Mouse (Mus musculus): ENCODE measurements around the gene Ndc1.
"Not testable (repeated sequence)": the region's sequence is repeated elsewhere in the genome, so short reads cannot be mapped to it uniquely, and the experiment has no call there.

Ndc1 gene

GRCm38 (mm10) chr4:107367567-107368314 lies at the start of gene Ndc1:
Gene Ndc1 (plus strand): TSS chr4:107367784.
- DNase-seq (ENCODE audit: low spot score in 2 of 2) = peak; percentile 88 to 91

GRCm38 (mm10) chr4:107318646-107319045 lies 48.9 kb upstream of the Ndc1 start:
- no peak for DNase-seq (ENCODE audit: low spot score in 2 of 2)

GRCm38 (mm10) chr4:107321041-107321440 lies 46.5 kb upstream of the Ndc1 start:
- DNase-seq (ENCODE audit: low spot score in 2 of 2) = peak in 1 of 2 experiments; percentile 26

- no peak for DNase-seq (ENCODE audit: low spot score in 2 of 2)
Measured at GRCm38 (mm10) chr4:107323113-107323512, 44.5 kb upstream of the Ndc1 start.

- no peak for DNase-seq (ENCODE audit: low spot score in 2 of 2)
Measured at GRCm38 (mm10) chr4:107328530-107328929, 39.1 kb upstream of the Ndc1 start.

- DNase-seq (ENCODE audit: low spot score in 2 of 2) = peak in 1 of 2 experiments; percentile 48
Measured at GRCm38 (mm10) chr4:107333514-107333913, 34.1 kb upstream of the Ndc1 start.

- DNase-seq (ENCODE audit: low spot score in 2 of 2) = no peak
Measured at GRCm38 (mm10) chr4:107336356-107336755, 31.2 kb upstream of the Ndc1 start.

- no peak for DNase-seq (ENCODE audit: low spot score in 2 of 2)
Measured at GRCm38 (mm10) chr4:107337455-107337854, 30.1 kb upstream of the Ndc1 start.

GRCm38 (mm10) chr4:107341354-107341753 lies 26.2 kb upstream of the Ndc1 start:
- no peak for DNase-seq (ENCODE audit: low spot score in 2 of 2)

- DNase-seq (ENCODE audit: low spot score in 2 of 2) = no peak
Measured at GRCm38 (mm10) chr4:107344612-107345011, 23.0 kb upstream of the Ndc1 start.

- DNase-seq (ENCODE audit: low spot score in 2 of 2) = no peak
Measured at GRCm38 (mm10) chr4:107347221-107347620, 20.4 kb upstream of the Ndc1 start.

GRCm38 (mm10) chr4:107348529-107349310 lies 18.9 kb upstream of the Ndc1 start:
- peak in 1 of 2 experiments; percentile 22 for DNase-seq (ENCODE audit: low spot score in 2 of 2)

- DNase-seq (ENCODE audit: low spot score in 2 of 2) = peak in 1 of 2 experiments; percentile 47
Measured at GRCm38 (mm10) chr4:107349311-107350008, 18.1 kb upstream of the Ndc1 start.

GRCm38 (mm10) chr4:107351368-107351767 lies 16.2 kb upstream of the Ndc1 start:
- no peak for DNase-seq (ENCODE audit: low spot score in 2 of 2)

- DNase-seq (ENCODE audit: low spot score in 2 of 2) = no peak
Measured at GRCm38 (mm10) chr4:107353612-107354011, 14.0 kb upstream of the Ndc1 start.

- DNase-seq (ENCODE audit: low spot score in 2 of 2) = no peak
Measured at GRCm38 (mm10) chr4:107354126-107354525, 13.5 kb upstream of the Ndc1 start.

GRCm38 (mm10) chr4:107354543-107354942 lies 13.0 kb upstream of the Ndc1 start:
- DNase-seq (ENCODE audit: low spot score in 2 of 2) = no peak

GRCm38 (mm10) chr4:107357172-107357571 lies 10.4 kb upstream of the Ndc1 start:
- DNase-seq (ENCODE audit: low spot score in 2 of 2) = not testable (repeated sequence)

GRCm38 (mm10) chr4:107358460-107358859 lies 9.1 kb upstream of the Ndc1 start:
- no peak for DNase-seq (ENCODE audit: low spot score in 2 of 2)

- DNase-seq (ENCODE audit: low spot score in 2 of 2) = no peak
Measured at GRCm38 (mm10) chr4:107360457-107361145, 7.0 kb upstream of the Ndc1 start.

- no peak for DNase-seq (ENCODE audit: low spot score in 2 of 2)
Measured at GRCm38 (mm10) chr4:107362755-107363154, 4.8 kb upstream of the Ndc1 start.

GRCm38 (mm10) chr4:107363573-107363972 lies 4.0 kb upstream of the Ndc1 start:
- DNase-seq (ENCODE audit: low spot score in 2 of 2) = no peak

All from spleen, postnatal 10 days (tissue).